28 mouse cellular contexts compared by ENCODE assay signal in genomic region chr2:58956770-58957300, GRCm38 (mm10).
DNase-seq lines count a peak whose midpoint lies in the region; ATAC-seq and TF ChIP-seq lines count a peak whose summit lies in the region.
"Had no signal": no experiment of that assay in that cellular context is flagged by ENCODE, and none has a peak within 500 bp of the region (broad histone marks: within the 10 kb centered on the region; RNA-seq: fewer than 3 reads in every experiment).

No protein-coding gene starts in this region.

- no peaks in the 10 kb centered on the region for H3K9me3 ChIP-seq in hindbrain, embryonic 13.5 days
- peaks cover 2% of the 10 kb centered on the region; the same call in 1 of the 2 replicates for H3K9me3 ChIP-seq in hindbrain, postnatal 0 days (ENCODE audit: low read length)
- H3K9me3 ChIP-seq: heart, embryonic 10.5 days; heart, embryonic 15.5 days; intestine, embryonic 15.5 days; liver, embryonic 15.5 days; neural tube, embryonic 13.5 days had no signal

- H3K9ac ChIP-seq in hindbrain, embryonic 13.5 days, result no peak overlapping the region
- H3K9ac ChIP-seq in hindbrain, postnatal 0 days (replicated peaks; ENCODE audit: low read length), result no peak overlapping the region
- H3K9ac ChIP-seq: heart, embryonic 15.5 days; intestine, embryonic 15.5 days; liver, embryonic 15.5 days; lung, embryonic 14.5 days; neural tube, embryonic 13.5 days had no signal

- no peak for DNase-seq in hindbrain, postnatal 0 days (ENCODE audit: low spot score)
- peak; percentile 55 for DNase-seq in brain, embryonic 14.5 days (ENCODE audit: low read depth)
- DNase-seq in embryo, embryonic 11 days, result peak; percentile 14
- DNase-seq in retina, embryonic 14.5 days (ENCODE audit: low spot score), result peak; percentile 71
- no peak for DNase-seq in left cerebral cortex, adult 8-10 months (ENCODE audit: low spot score in 2 of 2)
- DNase-seq in cerebellum, postnatal 14 days, result no peak
- DNase-seq: adrenal gland, postnatal 25 days; cerebellum, adult 18-20 months; cerebellum, postnatal 10 days; gastrocnemius, postnatal 25 days; heart, adult 11 months; kidney, adult 2 months; kidney, postnatal 4 days; layer of hippocampus, postnatal 36 days; lung, embryonic 14.5 days; lung, postnatal 14 days; right cerebral cortex, postnatal 25 days; thymus, postnatal 14 days had no signal

- H3K4me3 ChIP-seq in hindbrain, embryonic 13.5 days, result no peak overlapping the region
- H3K4me3 ChIP-seq in hindbrain, postnatal 0 days (ENCODE audit: low read length), result no peak overlapping the region
- H3K4me3 ChIP-seq: erythroblast, embryonic 14.5 days; heart, embryonic 10.5 days; heart, embryonic 15.5 days; intestine, embryonic 15.5 days; liver, embryonic 15.5 days; neural tube, embryonic 13.5 days had no signal

- peak; percentile 24; the same call in 1 of the 2 replicates for ATAC-seq in hindbrain, embryonic 13.5 days (ENCODE audit: low FRiP score)
- no peak for ATAC-seq in hindbrain, postnatal 0 days
- ATAC-seq: CD4-positive, CD25-positive, alpha-beta regulatory T cell, adult 4 months; hindbrain, embryonic 16.5 days; intestine, embryonic 15.5 days had no signal

- no peak overlapping the region for H3K27ac ChIP-seq in hindbrain, embryonic 13.5 days
- no peak overlapping the region for H3K27ac ChIP-seq in hindbrain, postnatal 0 days
- H3K27ac ChIP-seq: heart, embryonic 10.5 days; heart, embryonic 15.5 days; intestine, embryonic 15.5 days; kidney, postnatal 0 days; liver, embryonic 15.5 days; neural tube, embryonic 13.5 days had no signal

- no peaks in the 10 kb centered on the region for H3K36me3 ChIP-seq in hindbrain, embryonic 13.5 days
- H3K36me3 ChIP-seq in hindbrain, postnatal 0 days (ENCODE audit: insufficient read depth, low read length), result no peaks in the 10 kb centered on the region
- H3K36me3 ChIP-seq: heart, embryonic 10.5 days; heart, embryonic 15.5 days; intestine, embryonic 15.5 days; liver, embryonic 15.5 days; neural tube, embryonic 13.5 days had no signal

- H3K27me3 ChIP-seq in hindbrain, embryonic 13.5 days, result no peaks in the 10 kb centered on the region
- H3K27me3 ChIP-seq in hindbrain, postnatal 0 days (ENCODE audit: insufficient read depth, low read length), result no peaks in the 10 kb centered on the region
- H3K27me3 ChIP-seq: heart, embryonic 15.5 days; intestine, embryonic 15.5 days; liver, embryonic 15.5 days; neural tube, embryonic 13.5 days had no signal

- TF ChIP-seq CTCF in hindbrain, postnatal 0 days (IDR thresholded peaks at IDR 0.05; ENCODE audit: low read depth), result no peak
- TF ChIP-seq CTCF in brain, embryonic 14.5 days (IDR thresholded peaks at IDR 0.05; ENCODE audit: borderline replicate concordance, extremely low read depth, insufficient read depth, insufficient read length), result no peak

- H3K4me1 ChIP-seq in hindbrain, embryonic 13.5 days (replicated peaks), result peaks cover 2% of the 10 kb centered on the region; the same call in 1 of the 2 replicates
- H3K4me1 ChIP-seq in hindbrain, postnatal 0 days (ENCODE audit: insufficient read depth, low read length), result no peaks in the 10 kb centered on the region
- H3K4me1 ChIP-seq: heart, embryonic 10.5 days; heart, embryonic 15.5 days; intestine, embryonic 15.5 days; liver, embryonic 15.5 days; neural tube, embryonic 13.5 days had no signal

- TF ChIP-seq POLR2A in brain, embryonic 14.5 days (IDR thresholded peaks at IDR 0.05; ENCODE audit: borderline replicate concordance, extremely low read depth, insufficient read depth, insufficient read length, poor library complexity, severe bottlenecking), result no peak

- no peak overlapping the region for H3K4me2 ChIP-seq in hindbrain, embryonic 13.5 days
- H3K4me2 ChIP-seq in hindbrain, postnatal 0 days (ENCODE audit: low read depth, low read length), result no peak overlapping the region
- H3K4me2 ChIP-seq: heart, embryonic 15.5 days; intestine, embryonic 15.5 days; liver, embryonic 15.5 days; lung, embryonic 14.5 days; neural tube, embryonic 13.5 days had no signal

- 9% methylated on average over 2 of the region's 2 CpGs for WGBS in hindbrain, embryonic 13.5 days
- 12% methylated on average over 2 of the region's 2 CpGs for WGBS in hindbrain, postnatal 0 days

Comparison
In these comparisons a context has a peak if more than half of its experiments do, and no peak if none do; other contexts are left out.
1. DNase-seq: peak in brain, embryonic 14.5 days (single experiment), embryo, embryonic 11 days (single experiment) and retina, embryonic 14.5 days (single experiment); none in hindbrain, postnatal 0 days (single experiment), left cerebral cortex, adult 8-10 months (0 of 2) and cerebellum, postnatal 14 days (0 of 2).